Mouse (Mus musculus): ENCODE measurements at regions not wholly inside any gene's neighbourhood (a gene's known extent, or its start where the extent isn't known, plus 50 kb on each side); places are given as distances from the start of the nearest gene placed in this dataset.
"Not testable (repeated sequence)": the region's sequence is repeated elsewhere in the genome, so short reads cannot be mapped to it uniquely, and the experiment has no call there.

DNA sequence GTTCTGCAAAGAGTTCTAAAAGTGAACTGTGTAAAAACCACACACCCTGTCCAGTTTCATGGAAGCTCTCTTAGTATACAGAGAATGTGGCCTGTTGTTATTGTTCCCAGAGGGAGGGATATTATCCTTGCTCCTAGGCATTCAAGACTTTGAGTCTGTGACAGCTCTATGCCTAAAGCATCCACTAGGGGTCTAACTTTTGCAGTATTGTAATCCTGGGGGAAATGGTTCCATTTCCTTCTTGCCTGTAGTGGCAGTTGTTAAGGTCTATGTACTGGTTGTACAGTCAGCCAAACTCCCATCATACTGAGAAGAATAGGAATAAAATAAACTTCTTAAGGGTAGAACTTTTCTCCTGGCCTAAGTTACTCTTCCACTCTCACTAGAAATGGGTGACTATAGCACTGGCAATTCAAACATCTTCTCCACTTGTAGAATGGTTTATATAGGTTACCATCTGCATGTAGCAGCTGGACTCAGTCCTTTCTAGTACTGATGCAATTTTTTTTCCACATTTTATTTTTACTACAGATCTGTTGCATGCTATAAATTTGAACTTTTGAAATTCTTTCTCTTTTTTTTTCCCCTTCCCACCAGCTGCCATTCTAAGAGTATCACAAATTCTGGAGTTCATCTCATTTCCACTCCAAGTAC is 51.4 kb upstream of the Dpt start:
- no peak overlapping the region for H3K9ac ChIP-seq (replicated peaks; ENCODE audit: low read depth, low read length)
- no peaks in the 10 kb centered on the region for H3K36me3 ChIP-seq (ENCODE audit: control insufficient read depth, insufficient read depth, low read length)
- H3K9me3 ChIP-seq (ENCODE audit: control insufficient read depth, low read depth, low read length) = no peaks in the 10 kb centered on the region
- no peaks in the 10 kb centered on the region for H3K4me1 ChIP-seq (ENCODE audit: control insufficient read depth, insufficient read depth, low read length)
- no peak overlapping the region for H3K4me3 ChIP-seq (ENCODE audit: low read depth, low read length)
- H3K27me3 ChIP-seq (ENCODE audit: control insufficient read depth, insufficient read depth, low read length) = no peaks in the 10 kb centered on the region
- no peak for ATAC-seq (ENCODE audit: insufficient number of reproducible peaks, insufficient read depth, low FRiP score, low read depth)
- H3K4me2 ChIP-seq (replicated peaks; ENCODE audit: low read depth, low read length) = no peak overlapping the region
- no peak overlapping the region for H3K27ac ChIP-seq (ENCODE audit: low read length)

GRCm38 (mm10) chr1:164744499-164744898 is 51.9 kb upstream of the Dpt start:
- ATAC-seq (ENCODE audit: insufficient number of reproducible peaks, insufficient read depth, low FRiP score, low read depth) = no peak
- H3K36me3 ChIP-seq (ENCODE audit: control insufficient read depth, insufficient read depth, low read length) = no peaks in the 10 kb centered on the region
- H3K9me3 ChIP-seq (ENCODE audit: control insufficient read depth, low read depth, low read length) = no peaks in the 10 kb centered on the region
- no peak overlapping the region for H3K4me2 ChIP-seq (replicated peaks; ENCODE audit: low read depth, low read length)
- no peak overlapping the region for H3K4me3 ChIP-seq (ENCODE audit: low read depth, low read length)
- H3K4me1 ChIP-seq (ENCODE audit: control insufficient read depth, insufficient read depth, low read length) = no peaks in the 10 kb centered on the region
- no peak overlapping the region for H3K27ac ChIP-seq (ENCODE audit: low read length)
- no peak overlapping the region for H3K9ac ChIP-seq (replicated peaks; ENCODE audit: low read depth, low read length)
- H3K27me3 ChIP-seq (ENCODE audit: control insufficient read depth, insufficient read depth, low read length) = no peaks in the 10 kb centered on the region
- 78% methylated on average over 3 of the region's 3 CpGs for WGBS

GRCm38 (mm10) chr1:164742897-164743296 is 53.5 kb upstream of the Dpt start:
- H3K27ac ChIP-seq (ENCODE audit: low read length); H3K4me3 ChIP-seq (ENCODE audit: low read depth, low read length); H3K4me1 ChIP-seq (ENCODE audit: control insufficient read depth, insufficient read depth, low read length); H3K36me3 ChIP-seq (ENCODE audit: control insufficient read depth, insufficient read depth, low read length); H3K9me3 ChIP-seq (ENCODE audit: control insufficient read depth, low read depth, low read length); H3K27me3 ChIP-seq (ENCODE audit: control insufficient read depth, insufficient read depth, low read length); H3K4me2 ChIP-seq (replicated peaks; ENCODE audit: low read depth, low read length); H3K9ac ChIP-seq (replicated peaks; ENCODE audit: low read depth, low read length); ATAC-seq (ENCODE audit: insufficient number of reproducible peaks, insufficient read depth, low FRiP score, low read depth): not testable (repeated sequence)
- 87% methylated on average over 8 of the region's 9 CpGs for WGBS

DNA sequence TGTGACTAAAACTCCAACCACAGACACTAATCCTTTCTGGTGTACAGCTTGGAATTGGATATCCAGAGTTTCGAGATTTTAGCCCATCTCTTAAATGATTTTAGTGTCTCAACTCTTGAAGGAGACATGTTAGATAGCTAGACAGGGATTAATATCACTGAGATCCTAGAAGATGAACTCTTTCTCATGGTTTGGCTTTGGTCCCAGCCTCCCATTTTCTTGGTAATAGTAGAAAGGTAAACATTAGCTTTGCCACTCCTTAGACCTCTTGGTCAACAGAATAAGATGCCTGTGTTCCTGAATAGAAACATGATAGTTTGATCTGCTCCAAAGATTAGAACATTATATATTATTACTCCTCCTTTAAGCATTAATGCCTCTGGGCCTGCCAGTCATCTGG is 60.8 kb upstream of the Dpt start:
- WGBS = 49% methylated on average over 1 of the region's 1 CpGs
- no peak for ATAC-seq (ENCODE audit: insufficient number of reproducible peaks, insufficient read depth, low FRiP score, low read depth)

GRCm38 (mm10) chr1:164733741-164734140 is 62.7 kb upstream of the Dpt start:
- Histone ChIP-seq H3K27ac (ENCODE audit: low read length) (no peak overlapping the region), H3K4me1 (ENCODE audit: control insufficient read depth, insufficient read depth, low read length) (no peaks in the 10 kb centered on the region), H3K9me3 (ENCODE audit: control insufficient read depth, low read depth, low read length) (no peaks in the 10 kb centered on the region), H3K9ac (replicated peaks; ENCODE audit: low read depth, low read length) (no peak overlapping the region), H3K36me3 (ENCODE audit: control insufficient read depth, insufficient read depth, low read length) (no peaks in the 10 kb centered on the region), H3K4me2 (replicated peaks; ENCODE audit: low read depth, low read length) (no peak overlapping the region), H3K4me3 (ENCODE audit: low read depth, low read length) (no peak overlapping the region), H3K27me3 (ENCODE audit: control insufficient read depth, insufficient read depth, low read length) (no peaks in the 10 kb centered on the region)
- WGBS = 89% methylated on average over 3 of the region's 3 CpGs
- no peak for ATAC-seq (ENCODE audit: insufficient number of reproducible peaks, insufficient read depth, low FRiP score, low read depth)

More for the DNA sequence above, 60.8 kb upstream of the Dpt start:
- H3K9ac ChIP-seq (replicated peaks; ENCODE audit: low read depth, low read length) = no peak overlapping the region
- H3K9me3 ChIP-seq (ENCODE audit: control insufficient read depth, low read depth, low read length) = no peaks in the 10 kb centered on the region
- H3K4me3 ChIP-seq (ENCODE audit: low read depth, low read length) = no peak overlapping the region
- H3K4me1 ChIP-seq (ENCODE audit: control insufficient read depth, insufficient read depth, low read length) = no peaks in the 10 kb centered on the region
- no peaks in the 10 kb centered on the region for H3K36me3 ChIP-seq (ENCODE audit: control insufficient read depth, insufficient read depth, low read length)
- no peaks in the 10 kb centered on the region for H3K27me3 ChIP-seq (ENCODE audit: control insufficient read depth, insufficient read depth, low read length)
- no peak overlapping the region for H3K4me2 ChIP-seq (replicated peaks; ENCODE audit: low read depth, low read length)
- H3K27ac ChIP-seq (ENCODE audit: low read length) = no peak overlapping the region

DNA sequence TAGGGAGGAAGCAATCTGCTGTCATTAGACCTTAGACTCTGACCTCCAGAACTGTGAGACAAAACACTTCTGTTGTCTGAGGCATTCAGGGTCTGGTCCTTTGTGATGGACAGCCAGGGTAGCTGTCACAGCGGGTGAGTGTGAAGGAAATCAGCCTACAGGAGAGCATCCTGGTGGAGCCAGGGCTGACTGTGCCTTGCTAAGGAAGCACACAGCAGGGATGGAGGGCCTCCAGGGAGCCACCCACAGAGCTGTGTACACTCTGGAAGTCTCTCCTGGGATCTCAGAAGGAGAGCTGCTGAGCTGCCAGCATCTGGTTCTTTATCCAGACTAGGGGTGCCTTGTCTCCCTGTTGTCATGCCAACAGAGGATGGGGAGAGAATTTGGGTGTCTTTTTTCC is 74.4 kb upstream of the Dpt start:
- no peaks in the 10 kb centered on the region for H3K9me3 ChIP-seq (ENCODE audit: control insufficient read depth, low read depth, low read length)
- H3K4me1 ChIP-seq (ENCODE audit: control insufficient read depth, insufficient read depth, low read length) = no peaks in the 10 kb centered on the region
- H3K27me3 ChIP-seq (ENCODE audit: control insufficient read depth, insufficient read depth, low read length) = no peaks in the 10 kb centered on the region

GRCm38 (mm10) chr1:164714905-164715304 is 81.5 kb upstream of the Dpt start:
- Histone ChIP-seq H3K4me1 (ENCODE audit: control insufficient read depth, insufficient read depth, low read length) (no peaks in the 10 kb centered on the region), H3K9ac (replicated peaks; ENCODE audit: low read depth, low read length) (no peak overlapping the region), H3K27ac (ENCODE audit: low read length) (peak overlapping the region; percentile 34), H3K9me3 (ENCODE audit: control insufficient read depth, low read depth, low read length) (no peaks in the 10 kb centered on the region), H3K4me3 (ENCODE audit: low read depth, low read length) (no peak overlapping the region), H3K36me3 (ENCODE audit: control insufficient read depth, insufficient read depth, low read length) (no peaks in the 10 kb centered on the region), H3K4me2 (replicated peaks; ENCODE audit: low read depth, low read length) (no peak overlapping the region), H3K27me3 (ENCODE audit: control insufficient read depth, insufficient read depth, low read length) (no peaks in the 10 kb centered on the region)
- WGBS = 56% methylated on average over 2 of the region's 2 CpGs
- no peak for ATAC-seq (ENCODE audit: insufficient number of reproducible peaks, insufficient read depth, low FRiP score, low read depth)

More for the DNA sequence above, 74.4 kb upstream of the Dpt start:
- no peaks in the 10 kb centered on the region for H3K36me3 ChIP-seq (ENCODE audit: control insufficient read depth, insufficient read depth, low read length)
- H3K27ac ChIP-seq (ENCODE audit: low read length) = no peak overlapping the region
- no peak overlapping the region for H3K4me2 ChIP-seq (replicated peaks; ENCODE audit: low read depth, low read length)
- H3K9ac ChIP-seq (replicated peaks; ENCODE audit: low read depth, low read length) = no peak overlapping the region
- no peak for ATAC-seq (ENCODE audit: insufficient number of reproducible peaks, insufficient read depth, low FRiP score, low read depth)
- H3K4me3 ChIP-seq (ENCODE audit: low read depth, low read length) = no peak overlapping the region
- WGBS = 7% methylated on average over 1 of the region's 1 CpGs

DNA sequence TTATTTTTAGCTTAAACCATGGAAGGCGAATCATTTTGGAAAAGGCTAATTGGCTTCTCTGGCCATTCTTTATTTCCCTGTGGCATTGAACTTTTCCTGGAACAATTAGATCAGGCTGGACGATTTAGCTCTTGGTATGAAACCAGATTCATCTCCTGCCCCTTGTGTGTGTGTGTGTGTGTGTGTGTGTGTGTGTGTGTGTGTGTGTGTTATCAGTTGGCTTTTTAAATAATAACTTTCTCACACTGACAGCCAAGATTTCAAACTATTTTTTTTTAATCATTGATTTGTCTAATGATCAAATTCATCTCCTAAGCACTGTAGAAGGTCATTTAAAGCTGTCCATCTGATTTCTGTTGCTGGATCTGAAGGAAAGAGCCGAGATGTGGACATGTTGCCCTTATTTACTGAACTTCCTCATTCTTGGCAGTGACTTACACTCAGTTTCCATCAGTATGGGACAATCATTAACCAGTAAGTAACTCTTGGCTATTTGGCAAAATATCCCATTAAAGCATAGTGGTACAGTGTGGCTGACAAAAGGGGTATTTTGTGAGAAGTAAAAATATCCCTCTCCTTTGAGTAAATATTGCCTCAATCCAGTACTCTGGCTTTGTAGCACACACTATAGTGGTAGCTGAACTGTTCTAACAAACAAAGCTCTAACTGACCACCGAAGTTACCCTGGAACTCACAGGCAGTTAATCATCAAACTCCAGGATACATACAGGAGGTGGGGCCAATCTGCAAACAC is 82.5 kb upstream of the Dpt start:
- no peak overlapping the region for H3K9ac ChIP-seq (replicated peaks; ENCODE audit: low read depth, low read length)
- WGBS = 54% methylated on average over 4 of the region's 4 CpGs
- H3K9me3 ChIP-seq (ENCODE audit: control insufficient read depth, low read depth, low read length) = no peaks in the 10 kb centered on the region
- peak overlapping the region; percentile 17; the same call in 1 of the 2 replicates for H3K27ac ChIP-seq (ENCODE audit: low read length)
- H3K4me3 ChIP-seq (ENCODE audit: low read depth, low read length) = no peak overlapping the region
- ATAC-seq (ENCODE audit: insufficient number of reproducible peaks, insufficient read depth, low FRiP score, low read depth) = peak; percentile 89
- no peak overlapping the region for H3K4me2 ChIP-seq (replicated peaks; ENCODE audit: low read depth, low read length)
- no peaks in the 10 kb centered on the region for H3K27me3 ChIP-seq (ENCODE audit: control insufficient read depth, insufficient read depth, low read length)
- no peaks in the 10 kb centered on the region for H3K36me3 ChIP-seq (ENCODE audit: control insufficient read depth, insufficient read depth, low read length)
- H3K4me1 ChIP-seq (ENCODE audit: control insufficient read depth, insufficient read depth, low read length) = no peaks in the 10 kb centered on the region

Measured in stomach, embryonic 14.5 days (tissue).